Mouse (Mus musculus): ENCODE results near the gene Gxylt1.
"Not testable (repeated sequence)": the region's sequence is repeated elsewhere in the genome, so short reads cannot be mapped to it uniquely, and the experiment has no call there.

Gxylt1 gene

DNA sequence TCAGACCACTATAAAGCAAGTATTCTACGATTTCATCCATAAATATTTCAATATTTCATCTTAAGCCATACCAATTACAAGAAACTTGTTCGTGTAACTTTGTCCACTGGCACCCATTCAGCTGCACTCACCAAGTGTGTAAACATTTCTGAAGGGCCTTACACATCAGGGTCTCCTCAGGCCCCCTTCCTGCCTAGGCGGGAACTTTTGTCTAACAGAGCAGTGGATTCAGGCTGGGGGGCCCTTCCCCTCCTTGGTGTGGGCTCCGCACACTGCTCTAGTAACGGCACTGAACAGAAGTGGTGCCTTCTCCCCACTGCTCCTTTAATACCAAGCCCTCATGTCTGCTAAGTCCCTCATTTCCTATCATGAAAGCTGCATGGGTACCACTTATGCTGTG, 12.7 kb downstream of the Gxylt1 start:
- no peak for DNase-seq

DNA sequence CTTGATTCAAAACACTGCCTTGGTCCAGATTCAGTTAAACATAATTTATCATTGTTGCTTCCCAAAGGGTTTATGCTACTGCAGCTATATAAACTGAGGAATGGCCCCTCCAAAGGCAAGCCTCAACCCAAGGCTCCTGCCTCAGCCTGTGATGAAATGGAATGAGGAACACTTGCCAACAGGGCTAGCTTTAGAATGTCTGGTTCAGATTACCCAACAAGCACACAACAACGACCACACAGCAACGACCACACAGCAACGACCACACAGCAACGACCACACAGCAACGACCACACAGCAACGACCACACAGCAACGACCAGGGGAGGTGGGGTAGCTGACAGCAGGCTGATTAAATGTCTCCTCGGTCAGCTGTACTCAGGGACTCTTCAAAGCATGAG, 15.0 kb downstream of the Gxylt1 start:
- DNase-seq: no peak

DNA sequence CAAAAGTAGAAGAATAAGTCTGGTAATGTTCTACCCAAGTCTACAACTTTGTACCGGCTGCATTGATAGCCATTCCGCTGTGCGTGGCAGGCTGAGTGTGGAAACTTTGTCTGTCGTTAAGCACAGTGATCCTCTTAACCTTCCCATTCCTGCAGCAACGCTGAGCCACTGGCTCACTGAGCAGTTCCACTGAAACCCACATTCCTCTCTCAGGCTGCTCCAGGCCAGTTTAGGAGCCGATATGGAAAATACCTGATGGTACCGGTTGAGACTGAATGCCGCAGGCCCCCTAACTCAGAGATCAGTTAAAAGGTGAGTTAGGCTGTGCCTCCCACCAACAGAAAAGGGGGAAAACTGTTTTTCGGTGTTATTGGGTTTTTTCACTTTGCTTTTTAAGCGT, 19.7 kb downstream of the Gxylt1 start:
- DNase-seq: no peak

DNA sequence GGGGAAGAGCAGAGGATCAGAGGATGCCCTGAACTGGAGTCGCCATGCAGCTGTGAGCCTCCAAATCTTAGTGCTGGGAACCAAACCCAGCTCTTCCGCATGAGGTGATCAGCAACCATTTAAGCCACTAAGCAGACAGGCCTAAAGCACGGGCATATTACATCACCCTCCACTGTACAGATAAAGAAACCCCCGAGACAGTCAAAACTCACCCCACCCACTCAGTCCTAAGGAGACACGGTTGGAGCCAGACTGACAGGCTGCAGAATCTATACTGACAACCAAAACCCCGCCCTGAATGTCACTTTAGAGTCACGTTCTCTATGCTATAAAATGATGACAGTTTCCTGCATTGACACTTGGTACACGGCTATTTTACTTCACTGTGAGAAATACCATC, 21.8 kb downstream of the Gxylt1 start:
- no peak for DNase-seq

DNA sequence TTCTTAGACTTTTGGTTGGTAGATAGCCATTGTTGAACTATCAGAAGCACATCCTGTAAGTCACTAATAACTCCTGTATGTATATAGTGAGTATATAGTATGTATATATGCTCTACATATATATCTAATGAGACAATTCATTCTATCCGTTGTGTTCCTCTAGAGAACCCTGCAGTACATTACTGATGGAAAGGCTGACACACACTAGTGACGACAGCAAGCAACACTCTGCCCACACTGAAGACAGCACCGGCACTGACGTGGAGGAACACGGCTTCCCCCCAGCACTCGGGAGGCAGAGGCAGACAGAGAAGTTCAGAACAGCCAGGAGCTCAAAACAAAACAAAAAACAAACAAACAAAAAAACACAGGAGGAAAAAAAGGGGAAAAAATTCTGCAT, 22.6 kb downstream of the Gxylt1 start:
- DNase-seq: no peak

DNA sequence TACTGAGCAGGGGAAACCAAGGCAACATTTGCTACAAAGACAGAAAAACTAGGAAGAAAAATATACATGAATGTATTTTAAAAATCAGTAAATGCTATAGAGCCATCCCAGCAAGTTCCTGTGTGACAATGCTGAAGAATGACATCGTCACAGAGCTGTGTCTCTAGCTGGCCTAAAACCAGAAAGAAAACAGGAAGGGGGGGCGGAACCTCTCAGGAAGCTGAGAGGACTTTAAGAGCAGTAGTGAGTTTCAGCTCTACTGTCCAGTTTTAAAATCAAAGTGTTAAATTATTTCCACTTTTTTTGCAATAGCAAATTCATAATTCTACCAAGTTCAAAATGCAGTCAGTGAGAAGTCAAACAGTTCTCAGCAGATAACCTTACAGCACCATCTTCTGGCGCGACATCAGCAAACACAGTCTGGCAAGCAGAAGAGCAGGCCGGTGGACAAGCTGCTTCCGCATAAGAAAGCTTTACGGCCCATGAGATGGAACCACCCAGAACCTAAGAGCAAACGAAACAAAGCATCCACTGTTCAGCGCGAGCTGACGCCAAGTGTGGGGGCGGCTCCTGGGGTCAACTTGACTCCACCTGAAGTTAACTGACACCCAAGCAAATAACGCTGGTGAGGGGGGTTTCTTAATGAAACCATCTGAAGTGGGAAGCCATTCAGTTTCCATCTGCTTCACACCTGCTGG, 23.3 kb downstream of the Gxylt1 start:
- DNase-seq: peak; percentile 52 to 64

DNA sequence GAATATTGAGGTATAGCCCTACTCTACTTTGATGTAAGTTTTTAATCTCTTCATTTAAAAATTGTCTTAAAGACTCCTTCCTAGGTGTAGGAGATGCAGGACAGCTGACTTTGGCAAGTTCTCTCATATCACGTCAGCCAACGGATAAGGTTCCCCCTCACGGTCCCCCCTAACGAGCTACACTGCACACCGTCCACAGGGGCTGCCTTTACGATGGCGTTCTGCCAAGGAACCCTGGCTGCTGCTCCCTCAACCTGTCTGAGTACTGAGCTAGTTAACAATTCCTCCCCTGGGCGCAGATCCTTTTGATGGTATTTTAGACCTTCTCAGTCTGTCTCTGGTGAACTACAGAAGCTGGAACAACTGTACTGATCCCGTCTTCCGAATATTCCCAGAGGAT, 31.8 kb downstream of the Gxylt1 start:
- DNase-seq: no peak

DNA sequence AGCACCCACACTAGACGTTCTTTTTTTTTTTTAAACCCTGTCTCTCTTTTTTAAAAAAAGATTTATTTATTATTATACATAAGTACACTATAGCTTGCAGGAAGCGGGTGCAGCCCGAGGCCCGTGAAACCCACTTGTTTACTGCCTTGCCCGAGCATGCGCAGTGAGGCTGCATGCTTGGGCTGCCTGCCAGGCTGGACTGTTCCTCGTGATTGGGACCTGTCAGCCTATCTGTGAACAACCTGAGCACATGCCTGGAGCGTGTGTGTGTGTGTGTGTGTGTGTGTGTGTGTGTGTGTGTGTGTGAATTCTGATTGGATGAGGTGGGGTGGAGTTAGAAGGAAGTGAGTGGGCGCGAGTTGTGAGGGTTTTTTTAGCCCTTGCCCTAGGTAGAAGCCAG, 38.5 kb downstream of the Gxylt1 start:
- DNase-seq: not testable (repeated sequence)

DNA sequence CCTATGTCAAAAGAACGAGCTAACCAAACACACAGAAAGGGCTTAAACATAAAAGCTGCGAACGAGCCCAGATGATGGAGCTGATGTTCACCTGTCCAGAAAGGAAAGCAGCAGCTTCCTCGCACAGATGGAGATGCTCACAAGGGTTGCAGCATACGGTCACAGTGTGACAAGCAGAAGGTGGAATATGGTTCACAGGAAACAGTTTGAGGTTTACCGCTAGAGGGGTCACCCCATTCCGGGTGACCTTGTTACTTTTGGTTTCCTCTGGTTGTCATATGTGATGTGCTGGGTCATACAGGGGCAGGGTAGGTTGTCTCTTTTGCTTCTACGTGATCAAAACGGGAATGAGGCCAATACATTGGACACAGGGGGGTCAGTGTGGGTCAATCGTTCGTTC, 46.0 kb downstream of the Gxylt1 start:
- DNase-seq: no peak

DNA sequence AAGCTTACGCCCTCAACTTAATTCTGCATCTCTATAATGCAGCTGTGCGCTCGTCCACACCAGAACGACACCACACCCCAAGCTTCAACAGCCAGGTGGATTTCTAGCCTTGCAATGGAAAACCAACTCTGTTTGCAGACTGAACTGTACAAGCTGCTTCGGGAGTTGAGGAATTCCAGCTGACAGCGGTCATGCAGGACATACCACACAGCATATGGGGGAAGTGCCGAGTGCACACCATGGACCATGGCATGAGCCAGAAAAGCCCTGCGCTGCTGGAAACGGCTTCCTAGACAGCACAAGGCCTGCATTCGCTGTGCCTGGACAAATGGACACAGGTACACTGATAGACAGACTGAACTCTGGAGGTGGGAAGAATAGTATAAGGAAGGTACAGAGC, 46.6 kb downstream of the Gxylt1 start:
- peak; percentile 39 to 64 for DNase-seq

DNA sequence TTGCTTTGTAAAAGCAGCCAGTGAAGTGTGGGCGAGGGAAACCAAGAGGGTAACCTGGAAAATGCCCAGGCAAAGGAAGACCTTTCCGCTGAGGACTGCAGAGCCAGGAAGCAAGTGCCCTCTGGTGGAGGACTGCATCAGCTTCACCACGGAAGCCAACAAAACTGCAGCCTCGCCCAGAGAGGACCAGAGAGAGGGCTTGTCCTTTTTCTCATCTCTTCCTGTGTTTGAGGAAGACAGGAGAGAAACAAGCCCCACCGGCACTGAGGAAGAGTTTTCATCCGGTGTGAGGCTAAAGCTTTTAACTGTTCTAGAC, 47.3 kb downstream of the Gxylt1 start:
- peak; percentile 60 to 73 for DNase-seq

DNA sequence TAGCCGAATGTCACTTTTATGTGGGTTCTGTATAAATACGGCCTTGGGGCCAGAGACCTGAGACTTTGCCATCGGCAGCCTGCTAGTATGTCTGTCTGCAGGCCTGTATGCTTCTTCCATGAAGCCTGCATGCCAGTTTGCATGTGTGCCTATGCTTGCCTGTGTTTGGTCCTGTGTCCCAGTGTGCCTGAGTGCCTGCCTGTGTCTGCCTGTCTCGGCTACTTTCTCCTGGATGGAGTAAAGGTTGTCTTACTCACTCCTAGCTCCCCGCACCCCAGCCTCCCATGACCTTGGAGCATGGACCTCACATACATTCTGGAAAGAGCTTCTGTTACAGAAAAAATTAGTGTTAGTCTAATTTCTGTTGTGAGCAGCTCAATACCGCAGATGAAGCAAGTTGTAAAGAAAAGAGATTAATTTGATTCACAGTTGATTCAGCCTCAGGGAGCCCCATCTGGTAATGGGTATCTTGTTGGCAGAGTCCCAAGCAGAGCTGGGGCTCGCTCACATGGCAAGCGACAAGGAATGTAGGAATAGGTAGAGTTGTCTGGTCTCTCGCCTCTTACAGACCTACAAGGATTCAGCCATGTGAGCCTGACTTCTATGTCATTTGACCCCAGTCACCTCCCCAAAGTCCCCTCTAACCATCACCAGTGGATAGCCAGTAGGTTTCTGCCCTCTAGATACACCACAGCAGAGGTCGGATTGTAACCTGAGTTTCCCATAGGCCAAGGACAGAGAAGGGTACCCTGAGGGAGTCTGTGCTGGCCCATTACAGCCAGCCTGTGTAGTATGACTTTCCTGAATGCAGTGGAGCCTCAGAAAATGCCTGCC, 47.8 kb downstream of the Gxylt1 start:
- DNase-seq: no peak

DNA sequence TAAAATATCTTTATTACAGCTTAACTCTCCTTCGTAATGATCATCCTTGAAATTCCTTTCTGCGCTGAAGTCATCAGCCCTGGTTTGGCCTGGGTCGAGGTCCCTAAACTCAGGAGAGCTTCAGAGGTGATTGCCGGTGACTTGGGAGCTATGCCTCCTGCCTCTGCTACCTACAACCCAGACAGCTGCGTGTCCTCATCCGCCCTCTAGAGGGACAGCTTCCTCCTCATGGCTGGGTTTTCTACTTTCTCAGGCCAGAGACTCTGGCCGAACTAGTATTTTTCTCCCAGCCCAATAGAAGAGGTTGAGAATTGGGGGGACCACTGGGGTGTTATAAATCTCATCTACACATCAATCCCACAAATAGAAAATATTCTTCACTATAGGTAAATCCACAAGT, 52.5 kb downstream of the Gxylt1 start:
- peak in 1 of 2 experiments; percentile 21 for DNase-seq

DNA sequence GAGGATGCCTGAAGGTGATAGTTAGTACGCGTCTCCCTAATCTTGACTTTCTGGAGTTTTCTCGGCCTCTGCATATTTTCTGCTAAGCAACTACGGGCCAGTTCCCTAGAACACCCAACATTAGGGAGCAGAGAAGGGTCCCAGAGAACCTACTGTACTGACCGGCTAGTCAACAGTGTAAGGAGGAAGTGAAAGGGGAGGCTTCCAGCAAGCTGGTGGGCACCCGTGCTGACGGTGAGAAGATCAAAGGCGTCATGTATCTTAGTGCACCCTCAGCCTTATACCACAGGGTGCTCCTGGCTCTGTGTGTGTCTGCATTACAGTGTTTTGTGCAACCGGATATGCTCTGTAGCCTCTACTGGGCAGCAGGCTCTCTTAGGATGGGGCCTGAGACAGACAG, 62.4 kb downstream of the Gxylt1 start:
- DNase-seq: no peak

DNA sequence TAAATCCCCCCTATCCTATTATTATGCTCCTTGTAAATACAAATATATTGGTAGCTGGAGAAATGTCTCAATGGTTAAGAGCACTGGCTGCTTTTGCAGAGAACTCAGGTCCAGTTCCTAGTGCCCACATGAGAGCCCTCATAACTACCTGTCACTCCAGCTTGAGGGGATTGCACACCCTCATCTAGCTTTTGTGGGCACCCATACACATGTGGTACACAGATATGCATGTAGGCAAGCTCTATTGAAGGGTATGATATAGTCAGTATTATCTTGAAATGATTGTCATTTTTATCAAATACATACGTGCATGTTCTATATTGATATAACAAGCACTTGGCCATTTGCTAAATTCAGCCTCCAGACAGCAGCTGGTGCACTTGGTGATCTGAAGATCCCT, 70.1 kb downstream of the Gxylt1 start:
- DNase-seq: no peak

DNA sequence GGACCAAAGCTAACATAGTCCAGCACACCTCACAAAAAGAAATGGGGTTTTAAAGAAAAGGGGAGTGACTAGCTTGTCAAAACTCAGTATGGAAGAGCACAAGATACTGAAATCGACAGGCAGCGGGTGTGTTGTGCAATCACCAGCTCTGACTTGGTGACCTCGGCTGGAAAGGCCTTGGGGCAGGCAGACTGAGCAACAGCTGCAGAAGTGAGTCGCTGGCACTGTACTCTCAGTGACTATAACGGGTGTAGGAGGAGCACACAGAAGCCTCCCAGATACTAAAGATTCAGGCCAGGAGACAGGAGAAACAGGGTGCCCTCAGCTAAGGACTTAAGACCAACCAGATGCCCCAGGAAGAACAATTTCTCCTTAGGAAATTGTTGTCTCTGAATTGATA, 73.0 kb downstream of the Gxylt1 start:
- no peak for DNase-seq

DNA sequence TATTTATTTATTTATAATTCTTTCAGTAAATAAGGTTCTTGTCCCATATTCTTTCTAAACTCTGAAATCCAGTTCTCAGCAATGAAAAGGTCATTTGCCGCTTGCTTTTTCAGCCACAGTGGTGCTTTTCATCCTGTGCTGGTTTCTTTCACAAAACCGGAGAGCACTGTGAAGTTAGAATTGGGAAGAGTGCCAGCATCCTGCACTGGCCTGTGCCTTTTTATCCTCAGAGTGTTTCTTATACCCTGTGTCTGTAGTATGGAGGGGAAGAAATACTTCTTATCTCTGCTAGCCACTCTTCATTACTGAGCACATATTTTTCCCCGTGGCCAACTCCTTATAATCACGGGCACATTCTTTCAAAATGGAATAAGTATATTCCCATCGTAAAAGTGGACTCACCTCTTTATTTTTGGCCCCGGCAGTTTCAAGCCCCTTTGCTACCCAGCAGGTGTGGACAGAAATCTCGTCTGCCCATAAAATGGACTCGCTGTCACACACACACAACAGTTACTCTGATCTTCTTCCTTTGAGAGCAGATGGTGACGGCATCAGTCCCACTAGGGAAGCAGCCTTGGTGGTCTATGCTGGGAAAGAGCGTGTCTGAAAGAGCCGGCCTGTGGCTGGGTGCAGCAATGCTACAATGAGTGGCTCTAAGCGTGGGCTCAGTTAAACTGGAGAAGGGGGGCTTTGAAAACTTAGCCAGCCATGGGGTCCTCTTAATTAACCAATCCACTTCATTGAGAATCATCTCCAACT, 83.4 kb downstream of the Gxylt1 start:
- DNase-seq: no peak
